Mouse (Mus musculus): ENCODE measurements around the gene Emilin1. TPM values are rescaled to one million over a fixed set of nuclear protein-coding genes. Genes with fewer than 3 reads are reported as not detected.
"Not testable (repeated sequence)": the region's sequence is repeated elsewhere in the genome, so short reads cannot be mapped to it uniquely, and the experiment has no call there.

Emilin1 gene
- total RNA-seq (2021) = 1 to 10 TPM; 5.7 to 6.5 TPM
- long read RNA-seq, partial matches to known transcripts = 0 of 3 reads
- long read RNA-seq, other reads (novel, unspliced or antisense) = 1 of 3 reads

- no peak for DNase-seq (ENCODE audit: low spot score in 2 of 2)
Measured at GRCm38 (mm10) chr5:30913060-30913841, at the start of gene Emilin1. Gene Emilin1 (plus strand): TSS chr5:30913402.

- no peak for DNase-seq (ENCODE audit: low spot score in 2 of 2)
Measured at GRCm38 (mm10) chr5:30863852-30864251, 49.4 kb upstream of the Emilin1 start.

- DNase-seq (ENCODE audit: low spot score in 2 of 2) = no peak
Measured at GRCm38 (mm10) chr5:30864322-30864721, 48.9 kb upstream of the Emilin1 start.

- DNase-seq (ENCODE audit: low spot score in 2 of 2) = no peak
Measured at GRCm38 (mm10) chr5:30866871-30867270, 46.3 kb upstream of the Emilin1 start.

GRCm38 (mm10) chr5:30867712-30868111, 45.5 kb upstream of the Emilin1 start, which contains the start of gene Tmem214:
Gene Tmem214 (plus strand): TSS chr5:30868012.
- DNase-seq (ENCODE audit: low spot score in 2 of 2) = no peak

GRCm38 (mm10) chr5:30868981-30869380, 44.2 kb upstream of the Emilin1 start:
- no peak for DNase-seq (ENCODE audit: low spot score in 2 of 2)

GRCm38 (mm10) chr5:30869405-30870130, 43.6 kb upstream of the Emilin1 start:
- DNase-seq (ENCODE audit: low spot score in 2 of 2) = peak; percentile 89 to 94

GRCm38 (mm10) chr5:30870131-30870406, 43.1 kb upstream of the Emilin1 start:
- DNase-seq (ENCODE audit: low spot score in 2 of 2) = no peak

- no peak for DNase-seq (ENCODE audit: low spot score in 2 of 2)
Measured at GRCm38 (mm10) chr5:30872574-30872973, 40.6 kb upstream of the Emilin1 start.

- no peak for DNase-seq (ENCODE audit: low spot score in 2 of 2)
Measured at GRCm38 (mm10) chr5:30874365-30874764, 38.8 kb upstream of the Emilin1 start.

GRCm38 (mm10) chr5:30878616-30879015, 34.6 kb upstream of the Emilin1 start:
- DNase-seq (ENCODE audit: low spot score in 2 of 2) = peak in 1 of 2 experiments; percentile 41

- DNase-seq (ENCODE audit: low spot score in 2 of 2) = no peak
Measured at GRCm38 (mm10) chr5:30879347-30879943, 33.8 kb upstream of the Emilin1 start.

GRCm38 (mm10) chr5:30881839-30882238, 31.4 kb upstream of the Emilin1 start:
- not testable (repeated sequence) for DNase-seq (ENCODE audit: low spot score in 2 of 2)

- no peak for DNase-seq (ENCODE audit: low spot score in 2 of 2)
Measured at GRCm38 (mm10) chr5:30886209-30886608, 27.0 kb upstream of the Emilin1 start.

GRCm38 (mm10) chr5:30886731-30887130, 26.5 kb upstream of the Emilin1 start:
- no peak for DNase-seq (ENCODE audit: low spot score in 2 of 2)

GRCm38 (mm10) chr5:30887331-30887761, 25.9 kb upstream of the Emilin1 start:
- DNase-seq (ENCODE audit: low spot score in 2 of 2) = peak in 1 of 2 experiments; percentile 56

- DNase-seq (ENCODE audit: low spot score in 2 of 2) = peak; percentile 94 to 96
Measured at GRCm38 (mm10) chr5:30887858-30888336, 25.3 kb upstream of the Emilin1 start.

GRCm38 (mm10) chr5:30888337-30889087, 24.7 kb upstream of the Emilin1 start, which contains the start of gene Agbl5:
Gene Agbl5 (plus strand): TSS chr5:30888694.
- DNase-seq (ENCODE audit: low spot score in 2 of 2) = peak; percentile 98

GRCm38 (mm10) chr5:30889088-30889754, 24.0 kb upstream of the Emilin1 start:
- no peak for DNase-seq (ENCODE audit: low spot score in 2 of 2)

- no peak for DNase-seq (ENCODE audit: low spot score in 2 of 2)
Measured at GRCm38 (mm10) chr5:30890375-30890774, 22.8 kb upstream of the Emilin1 start.
